Mouse (Mus musculus) G1E (cell line): Measurements from ENCODE around the gene Bcar3. TPM values are rescaled to one million over a fixed set of nuclear protein-coding genes. Genes with fewer than 3 reads are reported as not detected.
"Not testable (repeated sequence)": the region's sequence is repeated elsewhere in the genome, so short reads cannot be mapped to it uniquely, and the experiment has no call there.

Source experiments
- ATAC-seq: 2 replicates; pipeline ENCODE4 v1.8.0; 2016; ENCODE audit warnings: mild to moderate bottlenecking; ENCODE audit not compliant: insufficient number of reproducible peaks, poor library complexity, low FRiP score, severe bottlenecking; ENCODE audit errors: extremely low read depth
- DNase-seq: peaks from one replicate; pipeline ENCODE4 v3.0.0; 2012; ENCODE audit warnings: low spot score
- H3K27me3 ChIP-seq: 2 replicates; pipeline ENCODE4 v1.6.1; 2012; ENCODE audit warnings: mild to moderate bottlenecking, low read length, inconsistent platforms; ENCODE audit not compliant: insufficient read depth
- H3K36me3 ChIP-seq: replicated peaks from 2 replicates; pipeline ENCODE3; 2012; ENCODE audit warnings: mild to moderate bottlenecking, inconsistent platforms
- H3K4me1 ChIP-seq: 2 replicates; pipeline ENCODE4 v1.6.1; 2012; ENCODE audit warnings: low read depth, low read length, inconsistent platforms, mixed read lengths; ENCODE audit not compliant: insufficient read depth
- H3K4me3 ChIP-seq: 2 replicates; pipeline ENCODE4 v1.5.1; 2012; ENCODE audit warnings: low read depth, mild to moderate bottlenecking, inconsistent platforms, low read length, moderate library complexity, mixed read lengths
- H3K9me3 ChIP-seq: replicated peaks from 2 replicates; pipeline ENCODE4 v1.6.1; 2012; ENCODE audit warnings: inconsistent platforms
- CTCF ChIP-seq: IDR thresholded peaks from 2 replicates; pipeline ENCODE4 v1.5.1; 2012; ENCODE audit warnings: low read depth, low read length, inconsistent platforms, mixed read lengths
- GATA1 ChIP-seq: IDR thresholded peaks from 2 replicates; pipeline ENCODE4 v1.6.1; 2012; ENCODE audit warnings: borderline replicate concordance, low read length, inconsistent platforms, mixed read lengths
- GATA2 ChIP-seq: IDR thresholded peaks from 2 replicates; pipeline ENCODE4 v1.6.1; 2012; ENCODE audit warnings: low read depth, low read length, inconsistent platforms, borderline replicate concordance
- POLR2AphosphoS5 ChIP-seq: IDR thresholded peaks from 2 replicates; pipeline ENCODE4 v1.6.1; 2012; ENCODE audit warnings: low read depth, low read length, inconsistent platforms; ENCODE audit not compliant: insufficient replicate concordance
- TAL1 ChIP-seq: conservative IDR thresholded peaks from 2 replicates; pipeline ENCODE4 v1.6.1; 2012; ENCODE audit warnings: low read depth, low read length, inconsistent platforms, mixed read lengths
- polyA plus RNA-seq: library from polyadenylated mRNA; stranded (reverse); fragments of >175 nt; gene quantifications from 2 replicates; pipeline ENCODE4 v1.2.3, GENCODE M21; 2012
- total RNA-seq, 2 experiments: library from RNA; stranded (forward) in 1 of 2; stranded (reverse) in 1 of 2; fragments of 200-1000 nt in 1 of 2; fragments of >200 nt in 1 of 2; fragmentation: Nextera tagmentation in 1 of 2; gene quantifications; 2 replicates each; pipeline ENCODE4 v1.2.3; 2014 to 2017

Gene Bcar3
- total and polyA plus RNA-seq, 3 experiments: 0.27 TPM; not detected in 2

- TF ChIP-seq CTCF (no peak), TAL1 (no peak), GATA2 (no peak), GATA1 (no peak), POLR2AphosphoS5 (no peak)
- Histone ChIP-seq H3K4me3 (peak overlapping the region; percentile 94), H3K36me3 (peaks cover 52% of the 10 kb centered on the region), H3K4me1 (peaks cover 44% of the 10 kb centered on the region), H3K9me3 (no peaks in the 10 kb centered on the region), H3K27me3 (no peaks in the 10 kb centered on the region)
- peak; percentile 77 for ATAC-seq
- peak; percentile 78 for DNase-seq
Measured at GRCm38 (mm10) chr3:122273407-122274240, 20.3 kb upstream of the Bcar3 start.

DNA sequence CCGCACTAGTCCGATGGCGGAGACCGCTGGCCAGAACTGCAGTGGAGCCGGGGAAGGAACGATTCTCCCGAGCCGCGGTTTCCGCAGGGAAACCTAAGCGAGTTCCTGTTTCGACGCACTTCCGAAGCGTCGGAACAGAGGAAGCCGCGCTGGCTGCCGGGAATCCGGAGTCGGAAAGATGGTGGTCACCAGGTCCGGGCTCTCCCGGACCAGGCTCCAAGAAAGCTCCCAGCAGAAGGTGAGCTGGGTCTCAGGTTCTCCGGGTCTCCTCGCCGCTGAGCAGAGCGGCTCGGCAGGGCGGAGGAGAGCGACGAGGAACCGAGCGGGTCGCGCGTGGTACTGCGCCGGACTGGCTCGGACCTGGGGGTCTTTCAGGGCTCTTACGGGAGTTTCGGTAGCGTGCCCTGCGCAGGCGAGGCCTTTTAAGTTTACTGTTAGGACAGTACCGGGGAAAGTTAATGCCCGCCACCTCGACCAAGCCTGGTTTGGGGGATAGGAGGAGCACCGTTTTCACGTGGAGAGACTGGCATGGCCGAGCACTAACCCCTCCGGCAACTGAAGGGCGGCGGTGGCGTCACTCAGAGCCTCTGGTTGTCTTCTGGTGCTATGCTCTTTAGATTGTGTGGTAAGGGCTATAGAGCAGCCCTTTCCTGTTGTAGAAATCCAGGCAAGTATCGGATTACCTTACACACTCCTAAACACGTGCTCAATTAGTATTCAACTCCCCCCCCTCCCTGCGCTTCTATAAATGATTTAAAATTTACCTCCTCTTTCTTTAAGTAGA lies 19.5 kb upstream of the Bcar3 start, which contains the start of gene Dnttip2:
Gene Dnttip2 (plus strand): TSS at position 148 of the 784 bp plus-strand sequence.
- peaks cover 57% of the 10 kb centered on the region for H3K36me3 ChIP-seq

GRCm38 (mm10) chr3:122275111-122275510 lies 18.8 kb upstream of the Bcar3 start:
- TF ChIP-seq POLR2AphosphoS5: no peak
- no peak for TF ChIP-seq GATA2
- ATAC-seq (no peak), DNase-seq (no peak)
- Histone ChIP-seq H3K27me3 (no peaks in the 10 kb centered on the region), H3K9me3 (no peaks in the 10 kb centered on the region), H3K36me3 (peaks cover 61% of the 10 kb centered on the region), H3K4me1 (peaks cover 52% of the 10 kb centered on the region), H3K4me3 (peak overlapping the region; percentile 94)

More for the DNA sequence above, 19.5 kb upstream of the Bcar3 start, which contains the start of gene Dnttip2:
- H3K4me3 ChIP-seq: peak within 1 kb of the TSS; percentile 94
- H3K4me1 ChIP-seq: peaks cover 52% of the 10 kb centered on the region
- ATAC-seq (peak; percentile 84; the same call in 1 of the 2 replicates), DNase-seq (peak; percentile 10)
- no peaks in the 10 kb centered on the region for H3K9me3 ChIP-seq
- H3K27me3 ChIP-seq: no peaks in the 10 kb centered on the region
- TF ChIP-seq GATA1: no peak
- no peak for TF ChIP-seq POLR2AphosphoS5
- TF ChIP-seq TAL1: no peak

DNA sequence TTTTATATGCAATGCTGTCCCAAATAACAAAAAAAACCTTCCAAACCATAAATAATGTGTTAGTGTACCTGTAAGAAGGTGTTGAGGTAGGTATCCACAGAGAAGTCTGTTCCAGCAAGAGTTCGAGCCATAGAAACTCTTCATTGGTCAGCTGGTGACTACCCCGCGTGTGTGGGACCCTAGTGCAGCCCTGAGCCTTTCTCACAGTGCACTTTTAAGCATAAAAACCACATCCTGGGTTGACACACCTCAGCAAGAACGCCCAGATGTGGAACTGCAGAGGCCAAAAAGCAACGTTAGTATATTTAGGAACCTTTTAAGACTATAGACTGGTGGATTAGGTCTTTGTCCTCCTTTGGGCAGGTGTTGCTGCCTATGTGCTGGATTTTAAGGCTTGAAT lies 6.7 kb upstream of the Bcar3 start:
- DNase-seq (no peak), ATAC-seq (no peak)
- Histone ChIP-seq H3K36me3 (peaks cover 37% of the 10 kb centered on the region), H3K9me3 (no peaks in the 10 kb centered on the region), H3K4me1 (0 out of 2 replicates have a peak, but pooled peaks cover 7% of the 10 kb centered on the region), H3K27me3 (peaks cover 5% of the 10 kb centered on the region), H3K4me3 (no peak overlapping the region)
- no peak for TF ChIP-seq POLR2AphosphoS5
- TF ChIP-seq CTCF: no peak
- TF ChIP-seq TAL1: no peak
- no peak for TF ChIP-seq GATA1
- TF ChIP-seq GATA2: no peak

DNA sequence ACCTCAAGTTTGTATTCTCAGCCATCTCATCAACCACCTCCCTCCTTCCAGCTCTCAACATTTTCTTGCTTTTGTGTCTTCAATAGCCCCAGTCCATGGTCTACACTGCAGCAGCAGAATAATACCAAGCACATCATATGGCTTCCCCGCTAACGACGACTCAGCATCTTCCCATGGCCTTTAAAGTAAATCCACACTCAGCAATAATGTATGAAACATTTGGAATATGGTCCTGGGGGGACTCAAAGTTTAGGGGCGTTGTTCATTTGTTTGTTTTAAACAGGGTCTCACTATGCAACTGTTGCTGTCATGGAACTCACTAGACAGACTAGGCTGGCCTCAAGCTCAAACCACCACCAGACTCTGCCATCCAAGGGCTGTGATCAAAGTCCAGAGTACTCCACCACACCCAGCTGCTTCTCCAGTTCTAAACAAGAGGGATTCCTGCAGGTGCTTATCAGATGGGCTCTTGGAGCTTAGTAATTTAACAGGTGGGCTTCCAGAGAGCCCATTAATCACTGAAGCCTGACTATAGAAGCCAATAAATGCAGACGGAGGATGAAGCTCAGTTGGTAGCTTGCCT lies 5.2 kb upstream of the Bcar3 start:
- DNase-seq: no peak
- Histone ChIP-seq H3K27me3 (peaks cover 5% of the 10 kb centered on the region), H3K36me3 (peaks cover 22% of the 10 kb centered on the region), H3K4me3 (no peak overlapping the region), H3K9me3 (no peaks in the 10 kb centered on the region), H3K4me1 (peaks cover 13% of the 10 kb centered on the region)
- TF ChIP-seq GATA2: no peak
- no peak for TF ChIP-seq GATA1
- no peak for TF ChIP-seq CTCF
- TF ChIP-seq POLR2AphosphoS5: no peak
- TF ChIP-seq TAL1: no peak
- no peak for ATAC-seq

- not testable (repeated sequence) for H3K27me3 ChIP-seq, ATAC-seq, H3K4me3 ChIP-seq
Measured at GRCm38 (mm10) chr3:122289344-122289743, 4.6 kb upstream of the Bcar3 start.

More at GRCm38 (mm10) chr3:122289344-122289743, 4.6 kb upstream of the Bcar3 start:
- DNase-seq, H3K9me3 ChIP-seq: not testable (repeated sequence)
- peaks cover 19% of the 10 kb centered on the region for H3K4me1 ChIP-seq
- H3K36me3 ChIP-seq: peaks cover 16% of the 10 kb centered on the region
